Mouse (Mus musculus): ENCODE data around the gene Cox8c. TPM values are rescaled to one million over a fixed set of nuclear protein-coding genes. Genes with fewer than 3 reads are reported as not detected.

Cox8c gene
- polyA plus RNA-seq, 1 experiment from 2014 or later = not detected

Other genes with a start within 250 kb of the Cox8c start
- 4.3 and 6.4 TPM in 2 replicates for gene Itpk1, start 194.4 kb upstream of the Cox8c start, polyA plus RNA-seq (2015; fragmentation: Nextera tagmentation; extraction: Ambion mirVana)
- gene Moap1, start 155.7 kb upstream of the Cox8c start, polyA plus RNA-seq (2015; fragmentation: Nextera tagmentation; extraction: Ambion mirVana) = 17.9 and 18.3 TPM in 2 replicates
- 6.8 and 7.5 TPM in 2 replicates for gene Tmem251, start 155.6 kb upstream of the Cox8c start, polyA plus RNA-seq (2015; fragmentation: Nextera tagmentation; extraction: Ambion mirVana)
- not detected in 2 replicates for gene Gm28051, start 141.6 kb upstream of the Cox8c start, polyA plus RNA-seq (2015; fragmentation: Nextera tagmentation; extraction: Ambion mirVana)
- gene Gon7, start 141.5 kb upstream of the Cox8c start, polyA plus RNA-seq (2015; fragmentation: Nextera tagmentation; extraction: Ambion mirVana) = 20.7 and 26.6 TPM in 2 replicates
- gene Ubr7, start 141.3 kb upstream of the Cox8c start, polyA plus RNA-seq (2015; fragmentation: Nextera tagmentation; extraction: Ambion mirVana) = 26.5 and 30.3 TPM in 2 replicates
- 17.8 and 18.1 TPM in 2 replicates for gene Gm20604, start 140.6 kb upstream of the Cox8c start, polyA plus RNA-seq (2015; fragmentation: Nextera tagmentation; extraction: Ambion mirVana)
- gene Btbd7, start 20.8 kb upstream of the Cox8c start, polyA plus RNA-seq (2015; fragmentation: Nextera tagmentation; extraction: Ambion mirVana) = 11.2 and 11.7 TPM in 2 replicates
- 0.01 and 0.08 TPM in 2 replicates for gene Unc79, start 49.5 kb downstream of the Cox8c start, polyA plus RNA-seq (2015; fragmentation: Nextera tagmentation; extraction: Ambion mirVana)

Data from heart, embryonic 13.5 days (tissue).